Comparison of ENCODE assay signal across 13 mouse cellular contexts in genomic region chr9:83556236-83556635, GRCm38 (mm10). TPM values are rescaled to one million over a fixed set of nuclear protein-coding genes. Genes with fewer than 3 reads are reported as not detected.
A peak's percentile ranks its signal among the peaks of the same experiment; 100 is the strongest.
DNase-seq lines count a peak whose midpoint lies in the region; ATAC-seq and TF ChIP-seq lines count a peak whose summit lies in the region.
"Had no signal": no experiment of that assay in that cellular context is flagged by ENCODE, and none has a peak within 500 bp of the region (broad histone marks: within the 10 kb centered on the region; RNA-seq: fewer than 3 reads in every experiment).

No protein-coding gene starts in this region.

- 37% methylated on average over 6 of the region's 6 CpGs for WGBS in forebrain, embryonic 13.5 days

- no peak overlapping the region for H3K4me3 ChIP-seq in layer of hippocampus, adult 2 months
- H3K4me3 ChIP-seq in forebrain, embryonic 13.5 days, result no peak overlapping the region
- H3K4me3 ChIP-seq: limb, embryonic 13.5 days had no signal

- H3K27me3 ChIP-seq in forebrain, embryonic 13.5 days, result no peaks in the 10 kb centered on the region
- H3K27me3 ChIP-seq: Patski had no signal

- H3K4me1 ChIP-seq in forebrain, embryonic 13.5 days, result peaks cover 23% of the 10 kb centered on the region

- no peaks in the 10 kb centered on the region for H3K9me3 ChIP-seq in forebrain, embryonic 13.5 days (replicated peaks)
- H3K9me3 ChIP-seq: limb, embryonic 13.5 days had no signal

- no peak overlapping the region for H3K4me2 ChIP-seq in forebrain, embryonic 13.5 days
- H3K4me2 ChIP-seq: limb, embryonic 13.5 days had no signal

- H3K27ac ChIP-seq in layer of hippocampus, adult 2 months, result peak overlapping the region; percentile 77; the same call in 1 of the 2 replicates
- peak overlapping the region; percentile 67 for H3K27ac ChIP-seq in forebrain, embryonic 13.5 days
- H3K27ac ChIP-seq: limb, embryonic 13.5 days; macrophage had no signal

- H3K36me3 ChIP-seq in forebrain, embryonic 13.5 days (ENCODE audit: poor library complexity, severe bottlenecking), result no peaks in the 10 kb centered on the region
- H3K36me3 ChIP-seq: limb, embryonic 13.5 days had no signal

- TF ChIP-seq CTCF in layer of hippocampus, adult 2 months (conservative IDR thresholded peaks at IDR 0.05), result no peak

- DNase-seq in cerebellum, postnatal 14 days, result peak; percentile 25 to 30
- DNase-seq in cerebellum, adult 9-10 months, result no peak
- no peak for DNase-seq in layer of hippocampus, adult 2 months (ENCODE audit: low spot score in 2 of 2)
- DNase-seq in layer of hippocampus, adult 11-12 months (ENCODE audit: low spot score), result no peak
- peak; percentile 57 for DNase-seq in kidney, postnatal 14 days
- DNase-seq in adrenal gland, adult 18-20 months (ENCODE audit: low spot score in 2 of 2), result no peak
- DNase-seq: gastrocnemius, postnatal 36 days; thymus, adult 18-20 months had no signal

- H3K9ac ChIP-seq in forebrain, embryonic 13.5 days, result no peak overlapping the region
- H3K9ac ChIP-seq: limb, embryonic 13.5 days had no signal

- peak; percentile 25; the same call in 1 of the 2 replicates for ATAC-seq in forebrain, embryonic 13.5 days
- ATAC-seq in megakaryocyte-erythroid progenitor cell, adult 5-6 weeks (replicated peaks; ENCODE audit: low FRiP score, low TSS enrichment, poor library complexity, severe bottlenecking), result no peak
- ATAC-seq: Patski had no signal

RNA-seq across cellular contexts. Expression of gene Sh3bgrl2, which starts 8.1 kb away (rescaled TPM):
- 10 to 100 TPM; 26.1 to 28.7 TPM for total RNA-seq in layer of hippocampus, adult 2 months (2021)
- polyA plus RNA-seq in forebrain, embryonic 13.5 days (2015; fragmentation: Nextera tagmentation; extraction: Ambion mirVana), result 12.7 and 16.9 TPM in 2 replicates
- total RNA-seq in adrenal gland, adult 18-20 months (2021), result 10 to 100 TPM; 12.4 to 20.2 TPM
- 0.40 and 0.85 TPM in 2 replicates for total RNA-seq in megakaryocyte-erythroid progenitor cell, adult 5-6 weeks (2014; fragmentation: Nextera tagmentation)
- total RNA-seq in megakaryocyte-erythroid progenitor cell, adult 5-6 weeks (2017), result 0.34 and 0.80 TPM in 2 replicates

Comparison
In these comparisons a context has a peak if more than half of its experiments do, and no peak if none do; other contexts are left out.
1. DNase-seq: peak in cerebellum, postnatal 14 days (2 of 2) and kidney, postnatal 14 days (single experiment); none in cerebellum, adult 9-10 months (single experiment), layer of hippocampus, adult 2 months (0 of 2), layer of hippocampus, adult 11-12 months (single experiment) and adrenal gland, adult 18-20 months (0 of 2).
2. RNA of gene Sh3bgrl2, which starts 8.1 kb away (total RNA-seq): 26.1 to 28.7 TPM in layer of hippocampus, adult 2 months and 12.4 to 20.2 TPM in adrenal gland, adult 18-20 months; 0.34 to 0.85 TPM in megakaryocyte-erythroid progenitor cell, adult 5-6 weeks; every median in the first group is over 4 times any median in the second.